Mouse (Mus musculus) forebrain, embryonic 10.5 days (tissue): ENCODE measurements around the gene Tmem259. TPM values are rescaled to one million over a fixed set of nuclear protein-coding genes. Genes with fewer than 3 reads are reported as not detected.

Source experiments
- DNase-seq: peaks from one replicate; pipeline ENCODE4 v3.0.0-alpha.2; 2017; ENCODE audit warnings: low spot score; ENCODE audit errors: extremely low spot score
- H3K27ac ChIP-seq: fragments of 300-500 bp; sonication (generic); 2 replicates; pipeline ENCODE4 v1.5.1; 2016; ENCODE audit warnings: mild to moderate bottlenecking
- H3K27me3 ChIP-seq: fragments of 300-500 bp; sonication (generic); 2 replicates; pipeline ENCODE4 v1.6.1; 2016; ENCODE audit warnings: mild to moderate bottlenecking; ENCODE audit not compliant: poor library complexity, severe bottlenecking
- H3K36me3 ChIP-seq: fragments of 300-500 bp; sonication (generic); replicated peaks from 2 replicates; pipeline ENCODE4 v1.6.1; 2016; ENCODE audit warnings: mild to moderate bottlenecking, moderate library complexity
- H3K4me1 ChIP-seq: fragments of 300-500 bp; sonication (generic); 2 replicates; pipeline ENCODE4 v1.6.1; 2016
- H3K4me3 ChIP-seq: fragments of 300-500 bp; sonication (generic); 2 replicates; pipeline ENCODE4 v1.5.1; 2016; ENCODE audit warnings: mild to moderate bottlenecking, moderate library complexity
- H3K9me3 ChIP-seq: fragments of 300-500 bp; sonication (generic); 2 replicates; pipeline ENCODE4 v1.6.1; 2016; ENCODE audit warnings: mild to moderate bottlenecking, moderate library complexity
- WGBS: fragments of 180-500 bp; shearing (Covaris S2); methylation state at CpG from one replicate; pipeline ENCODE4 v1.1.7; 2016; 5-methylcytosine and 5-hydroxymethylcytosine counted together
- polyA plus RNA-seq: library from polyadenylated mRNA; unstranded; fragments of >200 nt; fragmentation: Nextera tagmentation; extraction: Ambion mirVana; gene quantifications from 2 replicates; pipeline ENCODE4 v1.2.1, GENCODE M21; 2016

The Tmem259 gene
- polyA plus RNA-seq, 1 experiment from 2014 or later, result 8.4 TPM

- Histone ChIP-seq H3K27me3 (peaks cover 43% of the 10 kb centered on the region), H3K27ac (peak overlapping the region; percentile 95), H3K9me3 (no peaks in the 10 kb centered on the region), H3K4me1 (peaks cover 64% of the 10 kb centered on the region), H3K4me3 (peak overlapping the region; percentile 98), H3K36me3 (peaks cover 7% of the 10 kb centered on the region)
- no peak for DNase-seq
- WGBS, result 14% methylated on average over 15 of the region's 15 CpGs
Observed at GRCm38 (mm10) chr10:79925785-79926490, 58.2 kb downstream of the Tmem259 start.

GRCm38 (mm10) chr10:79924998-79925784 lies 58.9 kb downstream of the Tmem259 start:
- no peak overlapping the region for H3K27ac ChIP-seq
- H3K4me1 ChIP-seq, result peaks cover 64% of the 10 kb centered on the region
- DNase-seq, result peak; percentile 88
- H3K27me3 ChIP-seq, result peaks cover 51% of the 10 kb centered on the region
- 11% methylated on average over 29 of the region's 29 CpGs for WGBS
- H3K9me3 ChIP-seq, result no peaks in the 10 kb centered on the region
- H3K4me3 ChIP-seq, result peak overlapping the region; percentile 18
- no peaks in the 10 kb centered on the region for H3K36me3 ChIP-seq

Other genes starting within 250 kb of the Tmem259 start
- 50.9 and 52.9 TPM in 2 replicates for gene Polrmt, start 237.7 kb downstream of the Tmem259 start, polyA plus RNA-seq
- 0.36 and 0.64 TPM in 2 replicates for gene Fgf22, start 229.3 kb downstream of the Tmem259 start, polyA plus RNA-seq
- gene Rnf126, start 217.4 kb downstream of the Tmem259 start, polyA plus RNA-seq, result 92.4 and 113 TPM in 2 replicates
- gene Fstl3, start 207.1 kb downstream of the Tmem259 start, polyA plus RNA-seq, result 1.1 and 1.5 TPM in 2 replicates
- gene Prss57, start 193.4 kb downstream of the Tmem259 start, polyA plus RNA-seq, result not detected in 2 replicates
- 114 and 119 TPM in 2 replicates for gene Palm, start 190.8 kb downstream of the Tmem259 start, polyA plus RNA-seq
- 0.18 and 1.0 TPM in 2 replicates for gene Misp, start 163.3 kb downstream of the Tmem259 start, polyA plus RNA-seq
- 370 and 377 TPM in 2 replicates for gene Ptbp1, start 129.9 kb downstream of the Tmem259 start, polyA plus RNA-seq
- gene Prtn3, start 109.9 kb downstream of the Tmem259 start, polyA plus RNA-seq, result 8.1 TPM in 2 replicates
- gene Plppr3, start 109.7 kb downstream of the Tmem259 start, polyA plus RNA-seq, result 91.4 and 102 TPM in 2 replicates
- gene Elane, start 98.1 kb downstream of the Tmem259 start, polyA plus RNA-seq, result not detected in 2 replicates
- not detected in 2 replicates for gene Cfd, start 93.5 kb downstream of the Tmem259 start, polyA plus RNA-seq
- gene Med16, start 75.4 kb downstream of the Tmem259 start, polyA plus RNA-seq, result 61.8 and 65.7 TPM in 2 replicates
- gene Gm26602, start 73.5 kb downstream of the Tmem259 start, polyA plus RNA-seq, result 1.9 TPM in 1 of 2 replicates, not detected in the other
- gene Kiss1r, start 67.4 kb downstream of the Tmem259 start, polyA plus RNA-seq, result 0.28 and 0.48 TPM in 2 replicates
- gene R3hdm4, start 63.1 kb downstream of the Tmem259 start, polyA plus RNA-seq, result 112 and 116 TPM in 2 replicates
- 12.5 and 13.0 TPM in 2 replicates for gene Arid3a, start 57.3 kb downstream of the Tmem259 start, polyA plus RNA-seq
- 165 and 167 TPM in 2 replicates for gene Wdr18, start 24.2 kb downstream of the Tmem259 start, polyA plus RNA-seq
- gene Grin3b, start 13.6 kb downstream of the Tmem259 start, polyA plus RNA-seq, result 0.20 and 0.31 TPM in 2 replicates
- 222 and 226 TPM in 2 replicates for gene Cnn2, start 4.3 kb upstream of the Tmem259 start, polyA plus RNA-seq
- gene Abca7, start 12.2 kb upstream of the Tmem259 start, polyA plus RNA-seq, result 2.9 and 3.1 TPM in 2 replicates
- gene Arhgap45, start 32.3 kb upstream of the Tmem259 start, polyA plus RNA-seq, result 8.0 and 9.1 TPM in 2 replicates
- 279 and 286 TPM in 2 replicates for gene Polr2e, start 55.5 kb upstream of the Tmem259 start, polyA plus RNA-seq
- 670 and 692 TPM in 2 replicates for gene Gpx4, start 62.8 kb upstream of the Tmem259 start, polyA plus RNA-seq
- gene Sbno2, start 121.2 kb upstream of the Tmem259 start, polyA plus RNA-seq, result 14.7 and 15.6 TPM in 2 replicates
- gene Stk11, start 131.5 kb upstream of the Tmem259 start, polyA plus RNA-seq, result 14.4 and 18.1 TPM in 2 replicates
- 495 and 498 TPM in 2 replicates for gene Atp5d, start 154.3 kb upstream of the Tmem259 start, polyA plus RNA-seq
- gene Cbarp, start 156.5 kb upstream of the Tmem259 start, polyA plus RNA-seq, result 6.8 and 7.3 TPM in 2 replicates
- gene Midn, start 163.9 kb upstream of the Tmem259 start, polyA plus RNA-seq, result 19.1 and 19.8 TPM in 2 replicates
- 90.9 and 116 TPM in 2 replicates for gene Cirbp, start 181.7 kb upstream of the Tmem259 start, polyA plus RNA-seq
- gene 1600002K03Rik, start 188.6 kb upstream of the Tmem259 start, polyA plus RNA-seq, result 9.8 and 10.7 TPM in 2 replicates
- 23.2 and 24.2 TPM in 2 replicates for gene Efna2, start 195.2 kb upstream of the Tmem259 start, polyA plus RNA-seq
- gene Mum1, start 242.1 kb upstream of the Tmem259 start, polyA plus RNA-seq, result 89.4 and 98.3 TPM in 2 replicates